Mouse (Mus musculus) stomach, postnatal 0 days (tissue): ENCODE measurements at regions not wholly inside any gene's neighbourhood (a gene's known extent, or its start where the extent isn't known, plus 50 kb on each side); places are given as distances from the start of the nearest gene placed in this dataset.

ENCODE experiments used
- CTCF ChIP-seq: IDR thresholded peaks from 2 replicates; pipeline ENCODE4 v1.5.1; 2016; ENCODE audit warnings: antibody characterized with exemption, low read depth, mild to moderate bottlenecking, moderate library complexity
- EP300 ChIP-seq: optimal IDR thresholded peaks from 2 replicates; pipeline ENCODE3; 2016; ENCODE audit warnings: antibody characterized with exemption

DNA sequence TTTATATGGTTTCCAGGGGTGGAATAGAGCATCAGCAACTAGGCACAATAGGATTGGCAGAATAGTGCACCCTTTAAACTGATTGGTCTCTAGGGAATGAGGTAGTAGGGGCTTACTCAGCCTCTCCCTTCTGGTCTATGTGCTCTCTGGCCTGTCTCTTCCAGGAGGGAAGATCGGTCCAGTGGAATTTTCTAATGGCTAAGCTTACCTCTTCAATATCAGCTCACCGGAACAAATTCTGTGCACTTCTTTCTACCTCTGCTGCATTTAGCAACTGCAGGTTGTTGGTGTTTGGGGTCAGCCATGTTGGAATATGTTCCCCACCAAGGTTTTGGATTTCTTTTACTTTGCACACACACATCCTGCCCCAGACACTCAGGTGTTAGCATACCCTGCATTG is 405.1 kb downstream of the Bcor start:
- no peak for TF ChIP-seq CTCF
- TF ChIP-seq EP300, result no peak
